Mouse (Mus musculus): ENCODE measurements at regions not wholly inside any gene's neighbourhood (a gene's known extent, or its start where the extent isn't known, plus 50 kb on each side); places are given as distances from the start of the nearest gene placed in this dataset.

DNA sequence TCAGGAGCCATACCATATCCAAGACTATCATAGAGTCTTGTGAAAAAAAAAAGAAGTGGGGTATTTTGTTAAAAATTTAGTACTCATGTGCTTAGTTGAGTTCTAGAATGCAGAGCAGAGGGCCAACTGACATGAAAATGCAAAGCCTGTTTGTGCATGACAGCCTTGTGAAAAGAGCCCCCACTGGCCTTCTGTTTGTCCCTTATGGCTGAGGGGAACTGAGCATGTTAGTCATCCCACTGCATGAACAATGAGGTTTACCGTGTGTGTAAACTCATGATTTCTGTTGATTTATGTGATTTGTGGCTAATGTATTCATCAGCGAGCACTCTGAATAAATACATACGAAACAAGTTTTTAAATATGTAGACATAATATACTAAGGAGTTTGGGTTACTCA lies 266.1 kb upstream of the Nox3 start:
- Histone ChIP-seq H3K4me2 (ENCODE audit: low read depth, low read length) (no peak overlapping the region), H3K27ac (ENCODE audit: low read length) (no peak overlapping the region), H3K9me3 (ENCODE audit: control insufficient read depth, low read length) (no peaks in the 10 kb centered on the region), H3K9ac (ENCODE audit: low read depth, low read length) (no peak overlapping the region), H3K27me3 (replicated peaks; ENCODE audit: control insufficient read depth, insufficient read depth, low read length) (no peaks in the 10 kb centered on the region), H3K4me1 (ENCODE audit: control insufficient read depth, insufficient read depth, low read length) (no peaks in the 10 kb centered on the region), H3K4me3 (ENCODE audit: low read length) (no peak overlapping the region), H3K36me3 (ENCODE audit: control insufficient read depth, insufficient read depth, low read length) (no peaks in the 10 kb centered on the region)
- no peak for ATAC-seq
- 77% methylated on average over 3 of the region's 3 CpGs for WGBS

DNA sequence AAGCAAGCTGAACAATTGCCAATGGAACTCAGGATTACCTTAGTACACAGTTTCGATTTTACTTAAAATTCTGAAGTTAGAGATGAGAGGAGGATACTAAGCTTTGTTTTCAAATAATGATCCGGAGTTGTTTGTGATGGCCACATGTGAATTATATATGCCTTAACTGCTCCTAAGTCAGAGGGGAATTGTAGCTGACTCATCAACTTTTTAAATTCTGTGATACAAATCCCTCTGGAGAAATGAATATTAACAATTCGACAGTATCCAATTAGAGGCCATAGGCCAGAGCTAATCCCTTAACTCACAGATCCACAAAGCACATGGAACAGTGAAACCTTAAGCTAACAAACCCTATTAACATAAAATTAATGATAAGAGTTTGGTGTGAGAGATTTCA lies 250.5 kb upstream of the Nox3 start:
- ATAC-seq, result no peak
- H3K4me3 ChIP-seq (ENCODE audit: low read length), result no peak overlapping the region
- WGBS, result 86% methylated on average over 3 of the region's 3 CpGs
- no peak overlapping the region for H3K4me2 ChIP-seq (ENCODE audit: low read depth, low read length)
- H3K9ac ChIP-seq (ENCODE audit: low read depth, low read length), result no peak overlapping the region
- H3K27ac ChIP-seq (ENCODE audit: low read length), result no peak overlapping the region
- no peaks in the 10 kb centered on the region for H3K36me3 ChIP-seq (ENCODE audit: control insufficient read depth, insufficient read depth, low read length)
- no peaks in the 10 kb centered on the region for H3K9me3 ChIP-seq (ENCODE audit: control insufficient read depth, low read length)
- H3K27me3 ChIP-seq (replicated peaks; ENCODE audit: control insufficient read depth, insufficient read depth, low read length), result no peaks in the 10 kb centered on the region
- H3K4me1 ChIP-seq (ENCODE audit: control insufficient read depth, insufficient read depth, low read length), result no peaks in the 10 kb centered on the region

DNA sequence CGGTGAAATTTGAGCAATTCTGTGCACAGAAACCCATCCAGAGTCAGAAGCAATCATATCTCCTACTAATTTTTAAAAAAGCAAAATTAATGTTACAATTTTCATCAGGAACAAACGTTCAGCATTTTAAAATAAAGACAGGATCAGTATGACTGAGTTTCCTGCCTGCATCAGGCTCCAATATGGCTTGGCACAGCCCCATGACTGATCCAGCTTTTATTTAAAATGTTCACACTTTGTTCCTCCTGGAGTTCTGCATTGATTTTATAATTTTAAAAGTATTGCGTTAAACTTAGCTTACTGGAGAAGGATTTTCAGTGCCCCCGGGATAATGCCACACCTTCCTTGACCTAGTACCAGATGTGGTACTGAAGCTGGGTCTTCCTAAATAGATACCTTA lies 240.3 kb upstream of the Nox3 start:
- no peak for ATAC-seq
- H3K9me3 ChIP-seq (ENCODE audit: control insufficient read depth, low read length), result no peaks in the 10 kb centered on the region
- H3K27ac ChIP-seq (ENCODE audit: low read length), result no peak overlapping the region
- H3K4me3 ChIP-seq (ENCODE audit: low read length), result no peak overlapping the region
- no peak overlapping the region for H3K9ac ChIP-seq (ENCODE audit: low read depth, low read length)
- no peak overlapping the region for H3K4me2 ChIP-seq (ENCODE audit: low read depth, low read length)
- no peaks in the 10 kb centered on the region for H3K36me3 ChIP-seq (ENCODE audit: control insufficient read depth, insufficient read depth, low read length)
- no peaks in the 10 kb centered on the region for H3K4me1 ChIP-seq (ENCODE audit: control insufficient read depth, insufficient read depth, low read length)
- WGBS, result 85% methylated on average over 4 of the region's 4 CpGs
- H3K27me3 ChIP-seq (replicated peaks; ENCODE audit: control insufficient read depth, insufficient read depth, low read length), result no peaks in the 10 kb centered on the region

DNA sequence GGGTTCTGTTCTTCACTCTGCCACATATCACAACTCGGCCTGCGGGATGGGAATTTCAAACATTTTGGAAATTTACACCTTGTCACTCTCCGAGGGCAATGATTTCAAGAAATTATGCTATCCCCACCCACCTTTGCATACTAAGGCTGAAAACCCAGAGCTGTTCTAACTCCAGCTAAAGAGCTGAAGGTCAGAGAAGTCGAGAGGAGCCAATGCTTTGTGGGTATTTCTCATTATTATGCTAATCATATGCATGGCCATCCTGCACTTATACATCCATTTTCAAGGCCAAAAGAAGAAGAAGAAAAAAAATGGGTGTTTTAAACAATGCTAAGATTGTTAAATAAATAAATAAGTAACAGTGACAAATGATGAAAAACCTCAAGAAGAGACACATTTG lies 237.1 kb upstream of the Nox3 start:
- Histone ChIP-seq H3K4me2 (ENCODE audit: low read depth, low read length) (no peak overlapping the region), H3K4me3 (ENCODE audit: low read length) (no peak overlapping the region), H3K27me3 (replicated peaks; ENCODE audit: control insufficient read depth, insufficient read depth, low read length) (no peaks in the 10 kb centered on the region), H3K9me3 (ENCODE audit: control insufficient read depth, low read length) (no peaks in the 10 kb centered on the region), H3K9ac (ENCODE audit: low read depth, low read length) (no peak overlapping the region), H3K4me1 (ENCODE audit: control insufficient read depth, insufficient read depth, low read length) (no peaks in the 10 kb centered on the region), H3K27ac (ENCODE audit: low read length) (no peak overlapping the region), H3K36me3 (ENCODE audit: control insufficient read depth, insufficient read depth, low read length) (no peaks in the 10 kb centered on the region)
- 53% methylated on average over 4 of the region's 4 CpGs for WGBS
- ATAC-seq, result no peak

DNA sequence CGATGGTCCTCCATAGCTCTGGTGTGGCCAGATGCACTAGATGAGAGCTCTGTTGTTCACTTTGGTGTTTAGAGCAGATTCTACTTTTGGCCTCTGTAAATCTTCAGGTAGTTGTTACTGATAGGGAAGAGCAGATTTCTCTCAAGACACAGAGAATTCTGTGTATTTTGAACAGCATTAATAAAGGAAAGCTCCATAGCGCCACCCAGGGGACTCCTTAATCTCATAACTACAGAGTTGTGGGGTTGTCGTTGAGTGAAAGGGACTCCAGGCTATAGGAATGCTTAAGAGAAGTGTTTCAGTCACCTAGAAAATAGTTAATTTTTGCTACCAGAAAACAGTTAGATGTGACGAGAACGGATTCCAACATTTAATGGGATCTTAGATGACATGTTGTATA lies 236.0 kb upstream of the Nox3 start:
- no peak overlapping the region for H3K9ac ChIP-seq (ENCODE audit: low read depth, low read length)
- H3K4me3 ChIP-seq (ENCODE audit: low read length), result no peak overlapping the region
- WGBS, result 83% methylated on average over 5 of the region's 5 CpGs
- no peak overlapping the region for H3K27ac ChIP-seq (ENCODE audit: low read length)
- ATAC-seq, result no peak
- no peaks in the 10 kb centered on the region for H3K27me3 ChIP-seq (replicated peaks; ENCODE audit: control insufficient read depth, insufficient read depth, low read length)
- H3K36me3 ChIP-seq (ENCODE audit: control insufficient read depth, insufficient read depth, low read length), result no peaks in the 10 kb centered on the region
- H3K4me2 ChIP-seq (ENCODE audit: low read depth, low read length), result no peak overlapping the region
- H3K4me1 ChIP-seq (ENCODE audit: control insufficient read depth, insufficient read depth, low read length), result no peaks in the 10 kb centered on the region
- H3K9me3 ChIP-seq (ENCODE audit: control insufficient read depth, low read length), result no peaks in the 10 kb centered on the region

DNA sequence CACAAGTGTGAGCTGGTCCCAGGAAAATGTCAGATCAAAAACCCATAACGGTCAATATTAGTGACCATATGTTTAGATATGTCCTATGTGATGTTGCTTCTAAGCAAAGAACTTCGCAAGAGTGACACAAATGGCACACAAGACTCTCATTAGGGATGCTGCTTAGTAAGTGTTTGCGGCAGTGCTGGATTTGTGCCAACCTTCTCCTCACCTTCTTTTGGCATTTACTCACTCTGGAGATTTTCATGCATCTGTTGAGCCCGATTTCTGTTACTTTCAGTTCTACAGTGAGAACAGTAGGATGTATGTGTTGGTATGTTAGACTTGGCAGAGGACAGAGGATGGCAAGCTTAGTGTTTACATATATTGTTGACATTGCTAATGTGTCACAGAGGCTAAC lies 231.0 kb upstream of the Nox3 start:
- H3K4me2 ChIP-seq (ENCODE audit: low read depth, low read length), result no peak overlapping the region
- ATAC-seq, result no peak
- H3K27me3 ChIP-seq (replicated peaks; ENCODE audit: control insufficient read depth, insufficient read depth, low read length), result no peaks in the 10 kb centered on the region
- WGBS, result 81% methylated on average over 4 of the region's 4 CpGs
- H3K4me1 ChIP-seq (ENCODE audit: control insufficient read depth, insufficient read depth, low read length), result no peaks in the 10 kb centered on the region
- H3K9ac ChIP-seq (ENCODE audit: low read depth, low read length), result no peak overlapping the region
- no peaks in the 10 kb centered on the region for H3K36me3 ChIP-seq (ENCODE audit: control insufficient read depth, insufficient read depth, low read length)
- H3K27ac ChIP-seq (ENCODE audit: low read length), result no peak overlapping the region
- H3K4me3 ChIP-seq (ENCODE audit: low read length), result no peak overlapping the region
- no peaks in the 10 kb centered on the region for H3K9me3 ChIP-seq (ENCODE audit: control insufficient read depth, low read length)

DNA sequence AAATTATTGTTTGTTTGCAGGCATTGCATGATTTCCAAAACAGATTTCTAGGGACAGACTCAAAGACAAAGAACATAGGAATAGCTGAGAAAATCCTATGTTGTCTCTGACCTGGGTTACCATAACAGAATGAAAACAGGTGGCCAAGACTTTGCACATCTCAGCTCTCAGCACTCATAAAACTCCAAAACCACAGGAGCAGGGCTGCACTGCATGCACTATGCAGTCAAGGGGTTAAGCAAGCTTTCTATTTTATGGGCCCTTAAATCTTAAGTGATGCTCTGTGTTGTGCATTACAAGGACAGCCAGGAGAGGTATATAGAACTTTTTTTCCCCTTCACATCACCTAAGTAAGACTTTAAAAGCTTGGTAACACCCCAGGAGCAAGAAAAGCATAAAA lies 224.2 kb upstream of the Nox3 start:
- Histone ChIP-seq H3K9me3 (ENCODE audit: control insufficient read depth, low read length) (no peaks in the 10 kb centered on the region), H3K4me2 (ENCODE audit: low read depth, low read length) (no peak overlapping the region), H3K36me3 (ENCODE audit: control insufficient read depth, insufficient read depth, low read length) (no peaks in the 10 kb centered on the region), H3K27ac (ENCODE audit: low read length) (no peak overlapping the region), H3K4me1 (ENCODE audit: control insufficient read depth, insufficient read depth, low read length) (no peaks in the 10 kb centered on the region), H3K4me3 (ENCODE audit: low read length) (no peak overlapping the region), H3K9ac (ENCODE audit: low read depth, low read length) (no peak overlapping the region), H3K27me3 (replicated peaks; ENCODE audit: control insufficient read depth, insufficient read depth, low read length) (no peaks in the 10 kb centered on the region)
- ATAC-seq, result no peak

DNA sequence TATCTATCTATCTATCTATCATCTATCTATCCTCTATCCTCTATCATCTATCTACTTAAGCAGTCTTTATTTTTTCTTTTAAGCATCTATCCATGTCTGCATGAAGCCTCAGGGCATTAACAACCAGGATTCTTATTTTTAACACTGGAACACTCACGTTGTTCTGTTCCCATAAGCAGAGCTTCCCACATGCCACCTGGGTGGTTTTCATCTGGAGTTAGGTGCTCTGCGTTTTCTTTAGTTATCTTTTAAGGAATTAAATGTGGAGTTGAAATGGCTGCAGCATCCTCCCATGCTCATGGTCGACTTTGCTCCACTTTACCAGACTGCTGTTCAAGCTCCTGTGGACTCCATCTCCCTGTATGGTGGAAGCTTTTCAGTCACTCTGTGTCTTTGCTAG lies 196.8 kb upstream of the Nox3 start:
- H3K4me3 ChIP-seq (ENCODE audit: low read length), result no peak overlapping the region
- no peaks in the 10 kb centered on the region for H3K36me3 ChIP-seq (ENCODE audit: control insufficient read depth, insufficient read depth, low read length)
- no peaks in the 10 kb centered on the region for H3K4me1 ChIP-seq (ENCODE audit: control insufficient read depth, insufficient read depth, low read length)
- no peaks in the 10 kb centered on the region for H3K27me3 ChIP-seq (replicated peaks; ENCODE audit: control insufficient read depth, insufficient read depth, low read length)
- no peaks in the 10 kb centered on the region for H3K9me3 ChIP-seq (ENCODE audit: control insufficient read depth, low read length)
- no peak overlapping the region for H3K27ac ChIP-seq (ENCODE audit: low read length)
- WGBS, result 74% methylated on average over 3 of the region's 3 CpGs
- ATAC-seq, result no peak
- H3K4me2 ChIP-seq (ENCODE audit: low read depth, low read length), result no peak overlapping the region
- H3K9ac ChIP-seq (ENCODE audit: low read depth, low read length), result no peak overlapping the region

DNA sequence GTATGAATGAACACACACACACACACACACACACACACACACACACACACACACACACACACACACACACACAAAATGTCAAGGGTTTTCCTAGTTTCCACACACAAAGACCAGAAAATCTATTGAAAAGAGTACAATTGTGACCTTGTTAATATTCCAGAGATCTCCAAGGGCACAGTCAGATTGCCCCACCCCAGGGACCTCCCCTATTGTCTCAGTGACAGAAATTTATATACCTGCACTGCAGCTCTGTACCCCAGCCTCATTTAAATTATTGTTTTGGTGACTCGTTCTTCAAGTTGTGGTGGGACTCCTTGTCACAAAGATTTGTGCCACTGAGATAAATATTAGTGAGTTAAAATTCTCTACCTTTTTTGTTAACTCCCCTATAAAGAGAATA lies 187.1 kb upstream of the Nox3 start:
- H3K27ac ChIP-seq (ENCODE audit: low read length), result no peak overlapping the region
- H3K27me3 ChIP-seq (replicated peaks; ENCODE audit: control insufficient read depth, insufficient read depth, low read length), result no peaks in the 10 kb centered on the region
- no peak overlapping the region for H3K4me2 ChIP-seq (ENCODE audit: low read depth, low read length)
- no peaks in the 10 kb centered on the region for H3K4me1 ChIP-seq (ENCODE audit: control insufficient read depth, insufficient read depth, low read length)
- 70% methylated on average over 1 of the region's 1 CpGs for WGBS
- no peaks in the 10 kb centered on the region for H3K9me3 ChIP-seq (ENCODE audit: control insufficient read depth, low read length)
- no peak for ATAC-seq
- no peak overlapping the region for H3K9ac ChIP-seq (ENCODE audit: low read depth, low read length)
- H3K4me3 ChIP-seq (ENCODE audit: low read length), result no peak overlapping the region
- H3K36me3 ChIP-seq (ENCODE audit: control insufficient read depth, insufficient read depth, low read length), result no peaks in the 10 kb centered on the region

DNA sequence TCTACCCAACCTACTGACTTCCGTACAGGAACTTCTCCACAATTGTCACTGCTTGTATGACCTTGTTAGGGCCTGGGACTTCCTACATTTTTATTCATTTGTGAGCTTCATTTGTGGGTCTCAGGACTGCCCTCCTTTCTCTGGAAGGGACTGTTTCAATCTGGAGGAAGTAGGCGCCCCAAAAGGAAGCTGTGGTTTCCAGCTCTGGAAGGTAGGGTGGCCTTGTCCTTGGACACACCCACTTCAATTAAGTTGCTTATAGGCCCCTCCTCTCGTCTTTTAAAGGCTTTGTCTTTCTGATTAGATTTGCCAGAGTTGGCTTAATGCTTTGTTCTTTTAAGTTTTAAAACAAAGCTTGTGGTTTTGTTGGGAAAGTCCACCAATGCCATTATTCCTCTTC lies 183.0 kb upstream of the Nox3 start:
- no peak overlapping the region for H3K4me2 ChIP-seq (ENCODE audit: low read depth, low read length)
- no peaks in the 10 kb centered on the region for H3K4me1 ChIP-seq (ENCODE audit: control insufficient read depth, insufficient read depth, low read length)
- ATAC-seq, result no peak
- H3K36me3 ChIP-seq (ENCODE audit: control insufficient read depth, insufficient read depth, low read length), result no peaks in the 10 kb centered on the region
- H3K4me3 ChIP-seq (ENCODE audit: low read length), result no peak overlapping the region
- 69% methylated on average over 3 of the region's 3 CpGs for WGBS
- H3K27me3 ChIP-seq (replicated peaks; ENCODE audit: control insufficient read depth, insufficient read depth, low read length), result no peaks in the 10 kb centered on the region
- no peak overlapping the region for H3K27ac ChIP-seq (ENCODE audit: low read length)
- no peak overlapping the region for H3K9ac ChIP-seq (ENCODE audit: low read depth, low read length)
- H3K9me3 ChIP-seq (ENCODE audit: control insufficient read depth, low read length), result no peaks in the 10 kb centered on the region

All from intestine, embryonic 16.5 days (tissue).